Mouse (Mus musculus): ENCODE results near the gene Slc15a5. TPM values are rescaled to one million over a fixed set of nuclear protein-coding genes. Genes with fewer than 3 reads are reported as not detected.

The Slc15a5 gene
- polyA plus RNA-seq, 1 experiment from 2014 or later, result not detected

DNA sequence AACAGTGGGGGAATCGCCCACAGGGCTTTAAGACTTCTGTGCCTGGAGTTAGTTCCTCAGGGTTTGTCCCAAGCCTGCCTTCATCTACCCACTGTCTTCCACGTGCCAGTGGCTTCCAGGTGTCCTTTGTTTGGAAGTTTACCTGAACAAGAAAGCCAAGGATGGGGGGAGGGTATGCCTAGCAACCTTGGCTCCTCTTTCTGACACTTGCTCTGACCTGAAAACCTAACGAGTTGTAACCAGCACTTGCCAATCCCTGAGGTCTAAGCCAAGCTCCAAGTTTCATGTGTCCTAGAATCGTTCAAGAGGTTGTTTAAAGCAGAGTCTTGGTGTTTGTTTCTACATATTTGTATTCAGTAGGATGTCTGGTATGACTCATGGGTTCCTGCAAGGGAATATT, 116.9 kb downstream of the Slc15a5 start:
- Histone ChIP-seq H3K9me3 (ENCODE audit: low read length) (no peaks in the 10 kb centered on the region), H3K4me1 (ENCODE audit: insufficient read depth) (no peaks in the 10 kb centered on the region), H3K4me2 (ENCODE audit: low read depth, low read length) (no peak overlapping the region), H3K9ac (replicated peaks) (no peak overlapping the region), H3K36me3 (replicated peaks; ENCODE audit: insufficient read depth, low read length) (no peaks in the 10 kb centered on the region), H3K27ac (ENCODE audit: low read depth) (no peak overlapping the region), H3K27me3 (ENCODE audit: insufficient read depth, low read length) (no peaks in the 10 kb centered on the region), H3K4me3 (ENCODE audit: low read depth, low read length) (no peak overlapping the region)
- ATAC-seq, result no peak
- WGBS (ENCODE audit: insufficient replicate concordance), result 67% methylated on average over 4 of the region's 4 CpGs
- DNase-seq, result no peak
- TF ChIP-seq EP300 (IDR thresholded peaks at IDR 0.05; ENCODE audit: low read depth), result no peak
- no peak for TF ChIP-seq CTCF (IDR thresholded peaks at IDR 0.05; ENCODE audit: low read depth)

DNA sequence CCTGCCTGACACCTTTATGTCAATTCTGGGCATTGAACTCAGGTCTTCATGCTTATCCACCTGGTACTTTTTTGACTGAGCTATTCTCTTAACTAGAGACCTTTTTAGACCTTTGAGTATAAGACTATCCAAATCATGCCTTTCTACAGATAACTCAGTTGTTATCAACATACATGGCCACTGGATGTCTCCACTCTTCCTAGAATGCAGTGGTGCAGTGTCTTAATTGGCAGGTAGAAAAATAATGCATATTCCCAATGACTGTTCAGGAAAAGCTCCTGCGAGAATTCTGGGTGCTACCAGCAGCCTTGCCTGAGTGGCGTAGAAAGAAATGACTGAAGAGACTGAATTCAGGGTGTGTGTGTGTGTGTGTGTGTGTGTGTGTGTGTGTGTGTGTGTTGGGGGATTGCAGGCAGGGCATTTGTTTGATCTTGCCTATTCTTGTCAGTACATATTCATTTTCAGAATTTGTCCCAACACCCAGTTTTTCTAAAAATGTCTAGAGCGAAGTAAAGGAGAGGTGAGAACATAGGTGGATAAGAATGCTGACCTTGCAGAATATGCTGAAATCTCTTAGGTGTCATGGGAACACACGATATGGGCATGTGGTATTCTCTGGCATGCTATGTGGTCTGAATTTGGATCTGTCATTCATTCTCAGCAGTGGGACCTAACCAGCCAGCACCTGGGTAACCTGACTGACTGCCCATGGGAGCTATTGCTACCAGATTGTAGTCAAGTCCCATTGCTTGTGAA, 119.5 kb downstream of the Slc15a5 start:
- DNase-seq (no peak), ATAC-seq (no peak)
- WGBS (ENCODE audit: insufficient replicate concordance), result 83% methylated on average over 4 of the region's 4 CpGs
- no peaks in the 10 kb centered on the region for H3K27me3 ChIP-seq (ENCODE audit: insufficient read depth, low read length)
- no peak overlapping the region for H3K9ac ChIP-seq (replicated peaks)
- H3K27ac ChIP-seq (ENCODE audit: low read depth), result no peak overlapping the region
- TF ChIP-seq CTCF (IDR thresholded peaks at IDR 0.05; ENCODE audit: low read depth), result no peak
- no peak for TF ChIP-seq EP300 (IDR thresholded peaks at IDR 0.05; ENCODE audit: low read depth)
- no peaks in the 10 kb centered on the region for H3K36me3 ChIP-seq (replicated peaks; ENCODE audit: insufficient read depth, low read length)
- no peaks in the 10 kb centered on the region for H3K4me1 ChIP-seq (ENCODE audit: insufficient read depth)
- H3K4me2 ChIP-seq (ENCODE audit: low read depth, low read length), result no peak overlapping the region
- H3K9me3 ChIP-seq (ENCODE audit: low read length), result no peaks in the 10 kb centered on the region
- no peak overlapping the region for H3K4me3 ChIP-seq (ENCODE audit: low read depth, low read length)

DNA sequence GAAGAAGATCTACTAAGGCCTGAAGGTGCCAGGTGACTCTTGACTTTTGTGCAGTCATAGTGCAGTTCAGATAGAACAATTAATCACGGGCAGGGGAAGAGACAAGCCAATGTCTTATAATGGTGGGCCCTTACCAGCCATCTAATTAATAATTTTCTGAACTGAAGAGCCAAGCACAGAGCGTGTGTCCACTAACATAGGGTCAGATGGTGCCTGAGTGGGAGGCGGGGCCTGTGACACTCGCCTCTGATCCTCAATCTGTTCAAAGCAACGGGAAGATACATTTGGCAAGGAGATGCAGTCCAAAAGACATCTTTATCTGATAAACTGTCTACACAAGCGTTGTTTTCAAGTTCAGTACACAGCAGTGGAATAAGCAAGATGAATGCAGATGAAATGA, 122.1 kb downstream of the Slc15a5 start:
- Histone ChIP-seq H3K27ac (ENCODE audit: low read depth) (no peak overlapping the region), H3K4me2 (ENCODE audit: low read depth, low read length) (no peak overlapping the region), H3K36me3 (replicated peaks; ENCODE audit: insufficient read depth, low read length) (no peaks in the 10 kb centered on the region), H3K4me3 (ENCODE audit: low read depth, low read length) (no peak overlapping the region), H3K27me3 (ENCODE audit: insufficient read depth, low read length) (no peaks in the 10 kb centered on the region), H3K9ac (replicated peaks) (no peak overlapping the region), H3K4me1 (ENCODE audit: insufficient read depth) (no peaks in the 10 kb centered on the region), H3K9me3 (ENCODE audit: low read length) (no peaks in the 10 kb centered on the region)
- WGBS (ENCODE audit: insufficient replicate concordance), result 76% methylated on average over 6 of the region's 6 CpGs
- DNase-seq (no peak), ATAC-seq (no peak)
- TF ChIP-seq CTCF (IDR thresholded peaks at IDR 0.05; ENCODE audit: low read depth), result no peak

DNA sequence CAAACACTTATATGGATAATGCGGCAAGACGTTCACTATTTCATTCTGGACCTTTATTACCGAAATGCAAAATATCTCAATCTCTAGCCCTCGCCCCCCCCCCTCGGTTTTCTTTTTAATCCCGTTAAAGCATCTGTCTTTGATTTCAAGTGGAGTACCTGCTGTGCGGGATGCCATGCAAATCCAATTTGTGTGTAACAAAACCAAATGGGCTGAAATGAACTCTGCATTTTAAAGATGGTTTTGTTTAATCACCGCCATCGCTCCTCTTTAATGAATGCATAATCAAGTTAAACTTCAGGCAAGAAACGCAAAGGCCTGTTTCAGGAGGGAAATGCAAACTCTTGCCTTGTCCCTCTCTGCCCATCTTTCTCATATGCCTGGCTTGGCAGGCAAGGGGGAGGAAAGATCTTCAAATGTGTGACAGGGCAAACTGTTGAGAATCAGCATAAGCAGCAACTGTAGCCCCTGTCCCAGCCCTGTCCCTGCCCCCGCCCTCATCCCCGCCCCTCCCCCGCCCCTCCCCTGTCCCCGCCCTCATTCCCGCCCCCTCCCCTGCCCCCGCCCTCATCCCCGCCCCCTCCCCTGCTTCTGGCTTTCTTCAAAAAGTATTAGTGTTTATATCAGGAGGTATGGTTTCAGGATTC, 122.8 kb downstream of the Slc15a5 start:
- 63% methylated on average over 14 of the region's 17 CpGs for WGBS (ENCODE audit: insufficient replicate concordance)
- DNase-seq (no peak), ATAC-seq (no peak)
- Histone ChIP-seq H3K9me3 (ENCODE audit: low read length) (no peaks in the 10 kb centered on the region), H3K9ac (replicated peaks) (no peak overlapping the region), H3K36me3 (replicated peaks; ENCODE audit: insufficient read depth, low read length) (no peaks in the 10 kb centered on the region), H3K27me3 (ENCODE audit: insufficient read depth, low read length) (no peaks in the 10 kb centered on the region), H3K27ac (ENCODE audit: low read depth) (no peak overlapping the region), H3K4me1 (ENCODE audit: insufficient read depth) (no peaks in the 10 kb centered on the region), H3K4me2 (ENCODE audit: low read depth, low read length) (no peak overlapping the region), H3K4me3 (ENCODE audit: low read depth, low read length) (no peak overlapping the region)
- no peak for TF ChIP-seq EP300 (IDR thresholded peaks at IDR 0.05; ENCODE audit: low read depth)
- no peak for TF ChIP-seq CTCF (IDR thresholded peaks at IDR 0.05; ENCODE audit: low read depth)

DNA sequence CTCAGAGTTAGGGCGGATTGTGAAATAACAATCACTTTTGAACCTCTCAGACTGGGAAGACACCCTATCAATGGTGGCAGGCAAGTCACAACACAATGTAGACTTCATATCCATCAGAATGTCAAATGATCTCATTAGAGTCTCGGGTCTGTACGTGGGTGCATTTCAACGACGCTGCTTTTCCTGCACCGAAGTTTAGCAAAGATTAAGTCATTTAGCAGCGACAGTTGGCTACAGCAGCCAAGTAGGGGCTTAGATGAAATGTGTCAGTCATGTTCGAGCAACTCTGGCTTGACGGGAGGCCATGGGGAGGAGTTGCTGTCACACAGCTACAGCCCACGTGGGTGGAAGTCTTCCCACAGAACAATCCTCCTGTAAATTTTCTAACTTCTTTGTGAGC, 133.2 kb downstream of the Slc15a5 start:
- no peak overlapping the region for H3K4me2 ChIP-seq (ENCODE audit: low read depth, low read length)
- no peaks in the 10 kb centered on the region for H3K27me3 ChIP-seq (ENCODE audit: insufficient read depth, low read length)
- no peak overlapping the region for H3K27ac ChIP-seq (ENCODE audit: low read depth)
- no peaks in the 10 kb centered on the region for H3K36me3 ChIP-seq (replicated peaks; ENCODE audit: insufficient read depth, low read length)
- no peaks in the 10 kb centered on the region for H3K9me3 ChIP-seq (ENCODE audit: low read length)
- no peak overlapping the region for H3K4me3 ChIP-seq (ENCODE audit: low read depth, low read length)
- no peak overlapping the region for H3K9ac ChIP-seq (replicated peaks)
- H3K4me1 ChIP-seq (ENCODE audit: insufficient read depth), result no peaks in the 10 kb centered on the region
- ATAC-seq, result no peak
- WGBS (ENCODE audit: insufficient replicate concordance), result 71% methylated on average over 10 of the region's 10 CpGs
- no peak for DNase-seq
- no peak for TF ChIP-seq EP300 (IDR thresholded peaks at IDR 0.05; ENCODE audit: low read depth)
- no peak for TF ChIP-seq CTCF (IDR thresholded peaks at IDR 0.05; ENCODE audit: low read depth)

DNA sequence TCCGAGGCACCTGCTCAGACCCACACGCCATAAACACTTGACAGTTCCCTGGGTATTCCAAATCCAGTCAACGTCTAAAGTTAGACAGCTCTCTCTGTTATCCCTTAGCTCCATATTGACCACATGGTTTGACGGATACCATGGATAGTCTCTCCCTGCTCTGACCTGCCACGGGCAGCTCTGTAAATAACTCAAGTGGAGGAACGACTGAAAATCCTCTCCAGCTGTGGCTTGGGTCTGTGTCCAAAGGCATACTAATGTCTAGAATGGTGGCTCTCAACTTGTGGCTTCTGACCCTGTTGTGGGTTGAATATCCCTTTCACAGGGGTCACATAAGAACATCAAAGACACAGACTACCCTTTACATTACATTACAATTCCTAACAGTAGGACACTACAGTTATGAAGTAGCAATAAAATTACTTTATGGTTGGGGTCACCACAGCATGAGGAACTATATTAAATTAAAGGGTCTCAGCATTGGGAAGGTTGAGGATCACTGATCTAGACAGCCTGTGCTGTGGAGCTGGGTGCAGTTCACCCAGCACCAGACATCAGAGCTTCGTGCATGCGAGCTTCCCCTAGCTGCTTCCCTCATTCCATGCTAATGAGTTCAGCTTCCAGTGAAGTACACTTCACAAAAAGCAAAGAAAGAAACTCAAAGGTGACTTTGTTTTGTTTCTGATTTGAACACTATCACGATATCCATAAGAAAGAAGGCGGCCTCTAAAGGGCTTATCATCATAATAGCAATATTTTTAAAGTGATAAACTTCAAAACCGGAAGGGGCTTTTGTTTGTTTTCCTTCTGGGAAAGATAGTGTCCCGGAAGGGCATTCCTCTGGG, 139.1 kb downstream of the Slc15a5 start:
- Histone ChIP-seq H3K36me3 (replicated peaks; ENCODE audit: insufficient read depth, low read length) (no peaks in the 10 kb centered on the region), H3K4me1 (ENCODE audit: insufficient read depth) (no peaks in the 10 kb centered on the region), H3K4me2 (ENCODE audit: low read depth, low read length) (no peak overlapping the region), H3K27ac (ENCODE audit: low read depth) (no peak overlapping the region), H3K9me3 (ENCODE audit: low read length) (no peaks in the 10 kb centered on the region), H3K27me3 (ENCODE audit: insufficient read depth, low read length) (no peaks in the 10 kb centered on the region), H3K9ac (replicated peaks) (no peak overlapping the region), H3K4me3 (ENCODE audit: low read depth, low read length) (no peak overlapping the region)
- 45% methylated on average over 12 of the region's 12 CpGs for WGBS (ENCODE audit: insufficient replicate concordance)
- no peak for TF ChIP-seq CTCF (IDR thresholded peaks at IDR 0.05; ENCODE audit: low read depth)
- TF ChIP-seq EP300 (IDR thresholded peaks at IDR 0.05; ENCODE audit: low read depth), result no peak
- ATAC-seq (no peak), DNase-seq (no peak)

Measured in liver, postnatal 0 days (tissue).